In genomic region chr17:65884061-65884669, GRCm38 (mm10) we compare ENCODE assay signal across 8 mouse cellular contexts. TPM values are rescaled to one million over a fixed set of nuclear protein-coding genes. Genes with fewer than 3 reads are reported as not detected.
DNase-seq lines count a peak whose midpoint lies in the region; ATAC-seq and TF ChIP-seq lines count a peak whose summit lies in the region.

No protein-coding gene starts in this region.

- WGBS in cerebellum, adult 2 months: under 1% methylated on average over 49 of the region's 56 CpGs

- TF ChIP-seq CTCF in cerebellum, adult 2 months (IDR thresholded peaks at IDR 0.05; ENCODE audit: borderline replicate concordance, insufficient read depth, low read depth, low read length): no peak
- TF ChIP-seq CTCF in brain, embryonic 14.5 days (IDR thresholded peaks at IDR 0.05; ENCODE audit: borderline replicate concordance, extremely low read depth, insufficient read depth, insufficient read length): no peak

- no peak for TF ChIP-seq POLR2A in cerebellum, adult 2 months (IDR thresholded peaks at IDR 0.05; ENCODE audit: borderline replicate concordance, insufficient read depth, low read length)
- TF ChIP-seq POLR2A in brain, embryonic 14.5 days (IDR thresholded peaks at IDR 0.05; ENCODE audit: borderline replicate concordance, extremely low read depth, insufficient read depth, insufficient read length, poor library complexity, severe bottlenecking): no peak

- intact Hi-C loops in gastrocnemius, postnatal 36 days (cut with DNase I): loop anchor here (5.0 kb wide), 1 partner anchor 68 kb away; the partner anchor contains the start of gene Twsg1

- peak overlapping the region; percentile 52; the same call in 1 of the 2 replicates for H3K27ac ChIP-seq in cerebellum, adult 2 months (ENCODE audit: insufficient read depth, low read length)

- no peaks in the 10 kb centered on the region for H3K36me3 ChIP-seq in splenic B cell, adult 2 months (ENCODE audit: control insufficient read depth, insufficient read depth, low read length, poor library complexity, severe bottlenecking)

- DNase-seq in cerebellum, adult 2 months: no peak
- DNase-seq in cerebellum, adult 8-10 months: no peak
- DNase-seq in 3134 (ENCODE audit: extremely low read depth, insufficient read length, low spot score): peak; percentile 85
- peak; percentile 37 for DNase-seq in brain, embryonic 14.5 days (ENCODE audit: low read depth)
- DNase-seq in gastrocnemius, postnatal 36 days: peak; percentile 27 to 32
- DNase-seq in kidney, postnatal 10 days: peak; percentile 72
- peak; percentile 32 for DNase-seq in splenic B cell, adult 2 months (ENCODE audit: low read depth, low spot score)

- 0 out of 2 replicates have a peak, but pooled peaks have one; percentile 6 for ATAC-seq in megakaryocyte-erythroid progenitor cell, adult 5-6 weeks (replicated peaks; ENCODE audit: low FRiP score, low TSS enrichment, poor library complexity, severe bottlenecking)

- peaks cover 3% of the 10 kb centered on the region for H3K4me1 ChIP-seq in cerebellum, adult 2 months (ENCODE audit: control insufficient read depth, insufficient read depth, low read length)

- no peaks in the 10 kb centered on the region for H3K27me3 ChIP-seq in cerebellum, adult 2 months (ENCODE audit: control insufficient read depth, insufficient read depth, low read length)
- H3K27me3 ChIP-seq in splenic B cell, adult 2 months (ENCODE audit: control insufficient read depth, insufficient read depth, low read length, poor library complexity, severe bottlenecking): no peaks in the 10 kb centered on the region

- H3K4me3 ChIP-seq in cerebellum, adult 2 months (replicated peaks; ENCODE audit: insufficient read depth, low read depth, low read length): peak overlapping the region; percentile 68

RNA-seq across cellular contexts. Expression of gene Ralbp1, which starts 1.4 kb away (rescaled TPM):
- 44.9 and 48.5 TPM in 2 replicates for polyA plus RNA-seq in cerebellum, adult 2 months (2012; rRNA removed)
- polyA plus RNA-seq in brain, embryonic 14.5 days (2012; rRNA removed): 28.4 and 32.5 TPM in 2 replicates
- 10 to 100 TPM; 18.6 to 20.6 TPM for total RNA-seq in gastrocnemius, postnatal 36 days (2021)
- total RNA-seq in megakaryocyte-erythroid progenitor cell, adult 5-6 weeks (2014; fragmentation: Nextera tagmentation): 37.8 and 38.0 TPM in 2 replicates
- total RNA-seq in megakaryocyte-erythroid progenitor cell, adult 5-6 weeks (2017): 85.0 and 96.0 TPM in 2 replicates

Comparison
In these comparisons a context has a peak if more than half of its experiments do, and no peak if none do; other contexts are left out.
1. DNase-seq: peak in 3134 (single experiment), brain, embryonic 14.5 days (single experiment), gastrocnemius, postnatal 36 days (2 of 2), kidney, postnatal 10 days (single experiment) and splenic B cell, adult 2 months (single experiment); none in cerebellum, adult 2 months (0 of 2) and cerebellum, adult 8-10 months (single experiment).